Mouse (Mus musculus) cortical plate, adult 2 months (tissue): ENCODE data around the gene Pdzrn4.

Experiments
- CTCF ChIP-seq: fragments of 200-500 bp; IDR thresholded peaks from 2 replicates; pipeline ENCODE4 v1.5.1; 2011; ENCODE audit warnings: mild to moderate bottlenecking, control low read depth, low read length; ENCODE audit not compliant: insufficient read depth; ENCODE audit errors: extremely low read depth
- POLR2A ChIP-seq: fragments of 200-500 bp; IDR thresholded peaks from 2 replicates; pipeline ENCODE4 v1.6.1; 2011; ENCODE audit warnings: mild to moderate bottlenecking, low read length, control low read depth; ENCODE audit not compliant: insufficient read depth; ENCODE audit errors: extremely low read depth

GRCm38 (mm10) chr15:92696276-92696956 is 299.7 kb downstream of the Pdzrn4 start:
- TF ChIP-seq CTCF = no peak
- TF ChIP-seq POLR2A = no peak
